In genomic region chr17:32830418-32830782, GRCm38 (mm10) we compare ENCODE assay signal across 8 mouse cellular contexts. TPM values are rescaled to one million over a fixed set of nuclear protein-coding genes. Genes with fewer than 3 reads are reported as not detected.
DNase-seq lines count a peak whose midpoint lies in the region; ATAC-seq and TF ChIP-seq lines count a peak whose summit lies in the region.

No protein-coding gene starts in this region.

- no peak for ATAC-seq in embryonic facial prominence, embryonic 11.5 days (replicated peaks; ENCODE audit: insufficient number of reproducible peaks, low FRiP score, low TSS enrichment, low read depth)
- ATAC-seq in hindbrain, embryonic 16.5 days, result no peak
- no peak for ATAC-seq in midbrain, embryonic 14.5 days (ENCODE audit: low FRiP score, low TSS enrichment)

- WGBS in kidney, adult 2 months, result 26% methylated on average over 3 of the region's 3 CpGs
- WGBS in embryonic facial prominence, embryonic 11.5 days, result 36% methylated on average over 3 of the region's 3 CpGs
- WGBS in hindbrain, embryonic 16.5 days, result 30% methylated on average over 3 of the region's 3 CpGs
- 37% methylated on average over 3 of the region's 3 CpGs for WGBS in midbrain, embryonic 14.5 days

- H3K4me1 ChIP-seq in kidney, adult 2 months (ENCODE audit: control insufficient read depth, insufficient read depth, low read length), result peaks cover 3% of the 10 kb centered on the region; the same call in 1 of the 2 replicates
- no peaks in the 10 kb centered on the region for H3K4me1 ChIP-seq in embryonic facial prominence, embryonic 11.5 days (ENCODE audit: control insufficient read depth, insufficient read depth, low read length)
- peaks cover 7% of the 10 kb centered on the region for H3K4me1 ChIP-seq in hindbrain, embryonic 16.5 days (ENCODE audit: control insufficient read depth, insufficient read depth, low read depth, low read length)
- peaks cover 11% of the 10 kb centered on the region for H3K4me1 ChIP-seq in midbrain, embryonic 14.5 days (ENCODE audit: control insufficient read depth, insufficient read depth, low read length)

- no peaks in the 10 kb centered on the region for H3K27me3 ChIP-seq in kidney, adult 2 months (replicated peaks; ENCODE audit: control insufficient read depth, insufficient read depth, low read length)
- H3K27me3 ChIP-seq in embryonic facial prominence, embryonic 11.5 days (ENCODE audit: control insufficient read depth, insufficient read depth, low read length), result no peaks in the 10 kb centered on the region
- no peaks in the 10 kb centered on the region for H3K27me3 ChIP-seq in hindbrain, embryonic 16.5 days (replicated peaks; ENCODE audit: control insufficient read depth, insufficient read depth, low read length)
- no peaks in the 10 kb centered on the region for H3K27me3 ChIP-seq in midbrain, embryonic 14.5 days (ENCODE audit: control insufficient read depth, insufficient read depth, low read length)

- H3K4me3 ChIP-seq in kidney, adult 2 months (ENCODE audit: insufficient read depth, low read depth, low read length), result peak overlapping the region; percentile 78; the same call in 1 of the 2 replicates
- H3K4me3 ChIP-seq in embryonic facial prominence, embryonic 11.5 days (ENCODE audit: low read depth, low read length), result peak overlapping the region; percentile 91; the same call in 1 of the 2 replicates
- H3K4me3 ChIP-seq in hindbrain, embryonic 16.5 days (ENCODE audit: low read length), result peak overlapping the region; percentile 76
- H3K4me3 ChIP-seq in midbrain, embryonic 14.5 days (replicated peaks; ENCODE audit: low read depth, low read length), result peak overlapping the region; percentile 74

- H3K9me3 ChIP-seq in embryonic facial prominence, embryonic 11.5 days (replicated peaks; ENCODE audit: control insufficient read depth, low read length), result no peaks in the 10 kb centered on the region
- H3K9me3 ChIP-seq in hindbrain, embryonic 16.5 days (ENCODE audit: control insufficient read depth, low read length), result no peaks in the 10 kb centered on the region
- no peaks in the 10 kb centered on the region for H3K9me3 ChIP-seq in midbrain, embryonic 14.5 days (ENCODE audit: control insufficient read depth, low read length)

- TF ChIP-seq CTCF in kidney, adult 2 months (conservative IDR thresholded peaks at IDR 0.05; ENCODE audit: insufficient read depth, insufficient read length, low read depth, low read length), result no peak

- no peaks in the 10 kb centered on the region; the same call in 1 of the 2 replicates for H3K36me3 ChIP-seq in kidney, adult 2 months (ENCODE audit: control insufficient read depth, insufficient read depth, low read length)
- H3K36me3 ChIP-seq in embryonic facial prominence, embryonic 11.5 days (replicated peaks; ENCODE audit: control insufficient read depth, insufficient read depth, low read depth, low read length), result no peaks in the 10 kb centered on the region
- H3K36me3 ChIP-seq in hindbrain, embryonic 16.5 days (ENCODE audit: control insufficient read depth, insufficient read depth, low read length), result peaks cover 7% of the 10 kb centered on the region
- H3K36me3 ChIP-seq in midbrain, embryonic 14.5 days (ENCODE audit: control insufficient read depth, insufficient read depth, low read length), result peaks cover 9% of the 10 kb centered on the region; the same call in 1 of the 2 replicates

- no peak overlapping the region; the same call in 1 of the 2 replicates for H3K9ac ChIP-seq in embryonic facial prominence, embryonic 11.5 days (replicated peaks; ENCODE audit: low read length)
- H3K9ac ChIP-seq in hindbrain, embryonic 16.5 days (ENCODE audit: low read depth, low read length), result peak overlapping the region; percentile 89; the same call in 1 of the 2 replicates
- H3K9ac ChIP-seq in midbrain, embryonic 14.5 days (replicated peaks; ENCODE audit: low read length), result no peak overlapping the region; the same call in 1 of the 2 replicates

- H3K4me2 ChIP-seq in embryonic facial prominence, embryonic 11.5 days (ENCODE audit: low read depth, low read length), result peak overlapping the region; percentile 66; the same call in 1 of the 2 replicates
- peak overlapping the region; percentile 90 for H3K4me2 ChIP-seq in hindbrain, embryonic 16.5 days (ENCODE audit: low read length)
- H3K4me2 ChIP-seq in midbrain, embryonic 14.5 days (ENCODE audit: low read length), result peak overlapping the region; percentile 88

- no peak overlapping the region for H3K27ac ChIP-seq in kidney, adult 2 months (ENCODE audit: insufficient read depth, low read depth, low read length)
- no peak overlapping the region for H3K27ac ChIP-seq in embryonic facial prominence, embryonic 11.5 days (replicated peaks; ENCODE audit: low read depth, low read length)
- no peak overlapping the region; the same call in 1 of the 2 replicates for H3K27ac ChIP-seq in hindbrain, embryonic 16.5 days (ENCODE audit: low read depth, low read length)
- H3K27ac ChIP-seq in midbrain, embryonic 14.5 days (replicated peaks; ENCODE audit: low read depth, low read length), result no peak overlapping the region

- TF ChIP-seq POLR2A in kidney, adult 2 months (IDR thresholded peaks at IDR 0.05; ENCODE audit: low read depth, low read length), result no peak

- no peak for DNase-seq in kidney, adult 2 months
- no peak for DNase-seq in kidney, adult 9 months
- DNase-seq in embryonic facial prominence, embryonic 11.5 days (ENCODE audit: low spot score), result no peak
- DNase-seq in midbrain, embryonic 14.5 days, result no peak
- no peak for DNase-seq in right cerebral cortex, postnatal 36 days (ENCODE audit: low spot score in 2 of 2)
- no peak for DNase-seq in right cerebral cortex, postnatal 10 days (ENCODE audit: low spot score in 2 of 2)
- DNase-seq in cerebellum, adult 8-10 months, result no peak

RNA-seq across cellular contexts. Expression of gene Zfp799, which starts 0.3 kb away (rescaled TPM):
- polyA plus RNA-seq in kidney, adult 2 months (2012; rRNA removed), result 3.4 and 3.6 TPM in 2 replicates
- 17.1 and 23.5 TPM in 2 replicates for polyA plus RNA-seq in embryonic facial prominence, embryonic 11.5 days (2014; fragmentation: Nextera tagmentation; extraction: Ambion mirVana)
- polyA plus RNA-seq in hindbrain, embryonic 16.5 days (2015; fragmentation: Nextera tagmentation; extraction: Ambion mirVana), result 13.2 and 17.8 TPM in 2 replicates
- polyA plus RNA-seq in midbrain, embryonic 14.5 days (2014; fragmentation: Nextera tagmentation; extraction: Ambion mirVana), result 21.4 and 23.7 TPM in 2 replicates

RNA-seq across cellular contexts. Expression of gene Zfp811, which starts 20.7 kb away (rescaled TPM):
- polyA plus RNA-seq in kidney, adult 2 months (2012; rRNA removed), result 0.14 and 0.16 TPM in 2 replicates
- 11.5 and 13.2 TPM in 2 replicates for polyA plus RNA-seq in embryonic facial prominence, embryonic 11.5 days (2014; fragmentation: Nextera tagmentation; extraction: Ambion mirVana)
- 45.5 and 48.7 TPM in 2 replicates for polyA plus RNA-seq in hindbrain, embryonic 16.5 days (2015; fragmentation: Nextera tagmentation; extraction: Ambion mirVana)
- polyA plus RNA-seq in midbrain, embryonic 14.5 days (2014; fragmentation: Nextera tagmentation; extraction: Ambion mirVana), result 43.9 and 54.3 TPM in 2 replicates

RNA-seq across cellular contexts. Expression of gene Zfp871, which starts 42.3 kb away (rescaled TPM):
- 20.5 and 24.8 TPM in 2 replicates for polyA plus RNA-seq in kidney, adult 2 months (2012; rRNA removed)
- polyA plus RNA-seq in embryonic facial prominence, embryonic 11.5 days (2014; fragmentation: Nextera tagmentation; extraction: Ambion mirVana), result 25.6 and 33.8 TPM in 2 replicates
- 35.9 and 41.2 TPM in 2 replicates for polyA plus RNA-seq in hindbrain, embryonic 16.5 days (2015; fragmentation: Nextera tagmentation; extraction: Ambion mirVana)
- polyA plus RNA-seq in midbrain, embryonic 14.5 days (2014; fragmentation: Nextera tagmentation; extraction: Ambion mirVana), result 67.6 and 81.3 TPM in 2 replicates

Comparison
In these comparisons a context has a peak if more than half of its experiments do, and no peak if none do; other contexts are left out.
1. RNA of gene Zfp811, which starts 20.7 kb away (polyA plus RNA-seq): 43.9 to 54.3 TPM in midbrain, embryonic 14.5 days, 45.5 to 48.7 TPM in hindbrain, embryonic 16.5 days and 11.5 to 13.2 TPM in embryonic facial prominence, embryonic 11.5 days; 0.14 to 0.16 TPM in kidney, adult 2 months; every median in the first group is over 10 times any median in the second.
2. Peak in every context shown above with its lines, with median percentiles within 50 percentile points of each other: H3K4me3 ChIP-seq and H3K4me2 ChIP-seq.